Mouse (Mus musculus) kidney, adult 8-10 months (tissue): ENCODE data around the gene Lrrfip1.

Source experiments
- DNase-seq, 2 experiments: peaks; one replicate each; pipeline ENCODE4 v3.0.0; 2022

Gene Lrrfip1

DNA sequence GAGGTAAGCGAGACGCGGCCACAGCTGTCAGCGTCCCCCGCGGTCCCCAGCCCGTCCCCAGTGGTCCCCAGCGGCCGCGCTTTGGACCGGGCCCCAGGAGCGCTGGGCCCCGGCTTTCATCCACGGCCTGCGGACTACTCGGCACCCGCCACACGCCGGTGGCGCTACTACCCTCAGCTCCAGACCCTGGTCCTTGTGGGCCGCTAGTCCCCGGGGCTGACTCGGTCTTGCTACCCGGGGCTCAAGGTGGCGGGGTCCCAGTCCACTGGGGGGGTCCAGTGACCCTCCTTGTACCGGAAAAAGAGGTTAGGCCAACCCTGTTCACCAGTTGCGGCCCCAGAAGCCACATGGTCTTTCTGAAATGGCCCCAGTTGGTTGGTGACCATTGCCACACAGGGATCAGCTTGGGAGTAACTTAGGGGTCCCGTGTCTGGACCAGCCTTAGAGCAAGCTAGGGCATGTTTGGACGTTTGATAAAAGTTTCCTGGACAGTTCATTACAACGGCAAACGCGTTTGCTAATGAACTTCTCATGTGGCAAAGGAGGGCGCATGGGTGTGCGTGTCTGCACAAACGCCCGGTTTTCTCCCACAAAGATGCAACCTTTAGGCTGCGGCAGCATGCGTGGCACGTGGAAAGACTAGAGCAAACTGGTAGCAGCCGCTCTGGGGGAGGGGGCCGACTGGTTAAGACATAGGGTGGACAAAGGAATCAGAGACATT is 514 bp downstream of the Lrrfip1 start:
- no peak for DNase-seq

DNA sequence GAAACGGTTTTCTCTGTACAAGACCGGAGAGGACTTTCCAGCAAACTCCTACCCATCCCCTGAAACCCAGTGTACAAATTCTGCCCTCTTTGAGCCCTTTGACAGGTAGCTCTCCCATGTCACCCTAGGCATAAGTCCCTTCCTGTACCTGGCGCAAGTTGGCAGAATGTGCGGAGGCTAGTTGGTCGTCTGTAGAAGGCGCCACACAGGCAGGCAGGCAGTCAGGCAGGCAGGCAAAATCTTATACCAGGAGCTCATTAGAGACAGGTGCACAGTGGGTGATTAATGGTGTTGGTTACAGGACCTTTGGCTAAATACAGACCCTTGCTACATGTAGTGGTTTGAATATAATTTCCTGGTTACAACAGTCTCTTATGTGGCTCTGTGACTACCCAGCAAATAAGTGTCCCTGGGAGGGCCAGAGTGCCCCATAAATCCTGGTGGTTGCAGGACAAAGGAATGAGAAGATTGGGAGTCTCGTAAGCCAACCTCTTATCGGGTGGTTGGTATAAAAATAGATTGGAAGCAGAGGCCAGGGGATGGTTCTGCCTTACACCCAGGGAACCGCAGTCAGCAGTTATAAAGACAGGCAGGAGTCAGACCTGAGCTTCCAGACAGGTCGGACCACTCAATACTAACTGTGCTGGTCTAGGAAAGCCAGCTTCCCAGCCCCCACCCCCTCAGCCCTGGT is 1.5 kb downstream of the Lrrfip1 start:
- no peak for DNase-seq

GRCm38 (mm10) chr1:91001101-91001500 is 2.6 kb downstream of the Lrrfip1 start:
- DNase-seq = no peak

- DNase-seq = no peak
Measured at GRCm38 (mm10) chr1:91001871-91002539, 3.5 kb downstream of the Lrrfip1 start.

DNA sequence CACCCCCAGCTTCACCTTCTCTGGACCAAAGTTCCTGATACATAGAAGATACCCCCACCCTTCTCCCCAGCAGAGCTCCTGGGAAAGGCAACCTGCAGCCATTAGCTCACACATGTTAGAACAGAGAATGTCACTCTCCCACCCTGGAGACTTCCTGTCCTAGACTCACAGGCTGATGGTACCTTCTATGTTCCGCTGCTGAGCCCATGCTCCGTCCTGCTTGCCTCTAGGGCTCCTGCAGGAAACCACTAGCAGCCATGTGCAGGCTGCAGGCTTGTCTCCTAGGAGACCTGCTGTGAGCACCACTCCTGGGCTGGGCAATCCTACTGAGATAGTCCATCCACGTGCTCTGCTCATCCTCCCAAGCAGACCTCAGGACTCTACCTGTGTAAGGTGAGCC is 4.1 kb downstream of the Lrrfip1 start:
- no peak for DNase-seq

DNA sequence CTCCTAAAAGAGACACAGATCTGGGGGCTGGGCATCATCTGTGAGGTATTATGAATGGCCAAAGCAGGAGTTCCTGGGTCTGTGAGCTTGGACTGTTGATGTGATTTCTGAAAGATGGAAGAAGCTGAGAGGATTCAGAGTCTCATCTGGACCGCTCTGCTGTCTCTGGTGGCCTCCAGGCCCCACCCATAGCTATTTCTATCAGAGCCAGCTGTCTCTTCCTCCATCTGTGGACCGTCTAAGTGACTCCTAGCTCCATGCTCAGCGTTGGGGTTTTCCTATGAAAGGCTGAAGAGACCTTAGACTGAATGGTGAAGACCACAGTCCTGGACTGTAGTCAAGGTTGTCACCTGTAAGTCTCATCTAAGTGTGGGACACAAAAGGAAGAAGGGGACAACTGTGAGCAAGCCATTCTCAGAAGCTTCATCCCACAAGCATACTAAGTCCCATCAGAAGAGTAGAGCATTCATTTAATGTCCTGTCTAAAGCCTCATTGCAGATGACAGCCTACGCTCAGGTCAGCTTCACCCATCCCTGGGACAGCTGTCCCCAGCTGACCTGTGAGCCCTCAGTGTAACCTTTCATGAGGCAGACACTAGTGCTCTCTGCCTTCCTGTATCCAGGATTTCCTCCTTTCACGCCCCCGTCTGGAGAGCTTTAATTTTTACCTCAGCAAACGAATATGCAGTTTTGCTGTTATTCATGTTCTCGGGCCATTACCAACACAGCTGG is 5.2 kb downstream of the Lrrfip1 start:
- no peak for DNase-seq

DNA sequence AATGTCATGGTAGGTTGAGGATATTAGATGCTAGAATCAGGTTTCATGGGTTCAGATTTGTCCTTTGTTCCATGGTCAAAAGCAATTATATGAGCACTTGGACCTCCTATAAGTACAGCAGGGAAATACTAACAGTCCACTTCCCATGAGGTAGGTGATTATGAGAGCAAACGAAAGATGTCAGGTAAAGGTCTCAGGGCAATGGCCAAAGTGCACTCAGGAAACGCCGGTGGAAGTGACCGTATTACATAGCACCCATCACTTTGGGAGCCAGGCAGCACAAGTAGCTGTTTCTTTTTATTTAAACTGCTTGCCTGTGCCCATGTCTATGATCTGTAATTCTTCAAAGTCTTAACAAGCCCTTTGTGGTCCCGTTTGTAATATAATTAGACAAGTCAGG is 7.5 kb downstream of the Lrrfip1 start:
- DNase-seq = no peak

GRCm38 (mm10) chr1:91006708-91007107 is 8.2 kb downstream of the Lrrfip1 start:
- no peak for DNase-seq

DNA sequence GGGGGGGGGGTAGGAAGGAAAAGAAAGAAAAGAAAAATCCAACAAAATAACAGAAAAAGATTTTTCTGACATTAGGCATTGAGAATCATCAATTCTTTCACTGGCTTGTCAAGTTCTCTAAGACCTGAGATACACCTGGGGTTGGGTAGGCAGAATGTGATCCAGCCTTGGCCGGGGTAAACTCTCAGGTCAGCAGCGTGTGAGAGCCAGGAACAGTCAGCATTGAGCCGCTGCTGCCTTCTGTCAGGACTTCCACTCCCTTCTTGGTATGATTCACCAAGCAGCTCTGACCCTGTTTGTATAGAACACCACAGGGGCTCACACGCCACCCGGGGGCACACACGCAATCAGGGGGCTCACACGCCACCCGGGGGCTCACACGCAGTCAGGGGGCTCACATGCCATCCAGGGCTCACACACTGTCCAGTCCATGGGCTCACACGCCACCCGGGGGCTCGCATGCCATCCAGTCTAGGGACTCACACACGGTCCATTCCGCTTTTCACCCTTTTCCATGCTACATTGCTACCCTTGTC is 9.7 kb downstream of the Lrrfip1 start:
- no peak for DNase-seq

- DNase-seq = no peak
Measured at GRCm38 (mm10) chr1:91008746-91009145, 10.2 kb downstream of the Lrrfip1 start.

DNA sequence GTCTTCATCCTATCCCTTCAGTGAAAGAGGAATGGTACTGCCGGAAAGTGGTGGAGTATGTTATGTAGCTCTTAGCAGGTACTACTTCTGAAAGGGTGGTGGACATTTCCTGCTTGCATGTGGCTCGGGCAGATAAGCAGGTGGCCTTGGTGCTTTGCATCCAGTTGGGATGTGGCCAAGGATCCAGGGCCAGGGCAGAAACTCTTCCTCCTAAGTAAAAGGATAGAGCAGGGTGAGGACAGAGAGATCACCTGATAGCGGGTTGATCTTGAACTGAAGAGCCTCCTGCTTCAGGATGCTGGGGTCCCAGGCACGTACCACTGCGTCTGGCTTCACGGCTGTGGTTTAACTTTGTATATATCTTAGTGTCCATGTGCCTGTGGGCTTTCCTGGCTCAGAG is 10.7 kb downstream of the Lrrfip1 start:
- no peak for DNase-seq

DNA sequence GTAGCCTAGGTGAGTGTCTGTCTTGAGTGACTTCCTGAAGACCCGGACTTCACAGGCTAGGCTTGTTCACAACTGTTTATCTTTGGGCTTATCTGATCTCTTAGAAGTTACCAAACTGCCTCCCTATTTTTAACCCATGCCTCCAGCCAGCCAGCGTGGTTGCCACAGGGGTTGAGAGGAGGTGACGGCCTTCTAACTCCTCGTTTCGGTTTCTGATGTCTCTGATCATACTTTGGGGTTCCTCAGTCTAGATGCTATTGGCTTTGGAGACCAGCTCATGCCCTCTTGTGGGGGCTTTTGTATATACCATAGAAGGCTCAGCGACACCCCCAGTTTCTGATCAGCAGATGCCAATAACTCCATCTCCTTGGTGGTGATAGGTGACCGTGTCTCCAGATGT is 11.7 kb downstream of the Lrrfip1 start:
- DNase-seq = no peak

- no peak for DNase-seq
Measured at GRCm38 (mm10) chr1:91010716-91011115, 12.2 kb downstream of the Lrrfip1 start.

DNA sequence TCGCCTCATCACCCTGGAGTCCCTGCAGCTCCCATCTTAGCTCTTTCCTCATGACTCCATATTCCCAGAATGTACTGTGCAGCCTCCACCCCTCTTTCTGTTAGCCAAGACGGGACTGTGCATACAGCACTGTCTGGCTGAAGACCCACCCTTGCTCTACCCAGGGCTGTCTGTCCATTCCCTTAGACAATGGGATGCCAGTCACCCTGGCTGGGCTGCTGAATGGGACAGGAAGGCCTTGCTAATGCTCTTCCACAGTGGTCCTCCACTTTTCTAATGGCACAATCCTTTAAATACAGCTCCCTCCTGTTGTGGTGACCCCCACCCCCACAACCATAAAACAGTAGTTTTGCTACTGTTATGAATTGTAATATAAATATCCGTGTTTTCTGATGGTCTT is 12.8 kb downstream of the Lrrfip1 start:
- no peak for DNase-seq

DNA sequence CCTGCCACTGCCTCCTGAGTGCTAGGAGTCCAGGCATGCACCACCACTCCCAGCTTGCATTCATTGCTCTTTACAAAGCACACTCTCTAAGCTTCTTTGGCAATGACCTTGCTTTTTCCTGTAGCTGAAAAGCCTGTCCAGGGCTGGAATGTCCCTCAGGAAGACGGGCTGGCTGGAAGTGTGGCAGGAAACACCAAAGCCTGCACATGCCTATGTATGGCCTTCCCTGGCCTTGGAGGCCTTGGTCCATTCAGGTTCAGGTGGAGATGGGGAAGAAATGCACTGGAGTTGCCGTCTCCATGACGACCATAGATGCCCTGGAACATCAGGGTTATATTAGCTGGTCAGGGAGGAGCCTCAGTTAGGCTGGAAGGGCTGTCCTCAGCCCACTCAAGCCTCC is 15.3 kb downstream of the Lrrfip1 start:
- DNase-seq = peak in 1 of 2 experiments; percentile 28

DNA sequence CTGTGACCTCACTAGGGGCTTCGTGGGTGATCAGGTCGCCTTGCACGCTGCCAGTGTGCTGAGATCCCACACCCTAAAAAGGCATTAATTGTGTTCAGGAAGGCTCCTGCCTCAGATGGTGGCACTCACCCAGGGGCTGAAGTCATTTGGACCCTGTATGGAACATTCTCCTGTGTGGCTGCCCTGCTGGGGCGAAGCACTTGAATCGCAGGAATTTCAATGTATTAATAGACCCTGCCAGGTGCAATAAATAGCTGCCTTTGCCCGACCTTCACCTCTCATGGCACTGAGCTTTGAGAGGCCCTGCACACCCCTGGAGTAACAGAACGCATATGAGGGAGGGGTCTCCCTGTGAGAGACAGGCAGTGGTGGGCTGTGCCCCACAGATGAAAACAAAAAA is 17.0 kb downstream of the Lrrfip1 start:
- peak; percentile 25 to 30 for DNase-seq

GRCm38 (mm10) chr1:91017111-91017758 is 18.7 kb downstream of the Lrrfip1 start:
- peak in 1 of 2 experiments; percentile 31 for DNase-seq

DNA sequence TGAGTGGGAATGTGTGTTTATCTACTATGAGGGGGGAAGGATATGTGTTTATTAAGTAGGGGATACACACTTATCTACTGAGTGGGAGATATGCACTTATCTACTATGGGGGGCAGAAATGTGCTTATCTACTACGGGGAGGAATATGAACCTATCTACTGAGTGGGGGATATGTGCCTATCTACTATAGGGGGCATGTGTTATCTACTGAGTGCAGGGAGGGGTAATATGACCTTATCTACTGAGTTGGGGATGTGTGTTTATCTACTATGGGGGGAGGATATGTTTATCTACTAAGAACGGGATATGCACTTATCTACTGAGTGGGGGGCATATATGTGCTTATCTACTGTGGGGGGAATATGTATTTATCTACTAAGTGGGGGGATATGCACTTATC is 20.8 kb downstream of the Lrrfip1 start:
- no peak for DNase-seq

GRCm38 (mm10) chr1:91021304-91021703 is 22.8 kb downstream of the Lrrfip1 start:
- no peak for DNase-seq

- DNase-seq = no peak
Measured at GRCm38 (mm10) chr1:91022157-91022895, 23.8 kb downstream of the Lrrfip1 start.

GRCm38 (mm10) chr1:91023230-91023629 is 24.7 kb downstream of the Lrrfip1 start:
- no peak for DNase-seq

GRCm38 (mm10) chr1:91023960-91024359 is 25.4 kb downstream of the Lrrfip1 start:
- DNase-seq = peak in 1 of 2 experiments; percentile 35
